Mouse (Mus musculus) cerebellum, postnatal 25 days (tissue): ENCODE data around the gene Baz1b.

Experiments
- DNase-seq, 2 experiments: peaks; one replicate each; pipeline ENCODE4 v3.0.0; 2021; ENCODE audit warnings: mixed read lengths in 2 of 2

Gene Baz1b

GRCm38 (mm10) chr5:135285211-135285610 lies 98.1 kb downstream of the Baz1b start:
- no peak for DNase-seq

DNA sequence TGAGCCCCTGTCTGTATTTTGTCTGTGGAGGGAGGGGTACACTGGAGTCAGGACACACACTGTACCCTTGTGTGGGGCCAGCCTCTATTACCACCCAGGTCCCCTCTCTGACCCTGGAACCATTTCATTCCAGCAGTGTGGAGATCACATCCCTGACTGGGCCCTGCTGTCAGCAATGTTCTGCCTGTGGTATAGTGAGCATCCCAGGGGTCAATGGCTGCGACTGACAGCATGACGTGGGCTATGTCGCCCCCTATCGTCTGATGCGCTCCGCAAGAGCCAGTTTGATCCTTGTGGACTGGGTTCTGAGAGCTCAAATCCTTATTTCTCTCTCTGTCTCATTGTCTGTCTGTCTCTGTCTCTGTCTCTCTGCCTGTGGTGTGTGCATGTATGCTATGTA lies 99.1 kb downstream of the Baz1b start:
- DNase-seq, result peak; percentile 81 to 89

DNA sequence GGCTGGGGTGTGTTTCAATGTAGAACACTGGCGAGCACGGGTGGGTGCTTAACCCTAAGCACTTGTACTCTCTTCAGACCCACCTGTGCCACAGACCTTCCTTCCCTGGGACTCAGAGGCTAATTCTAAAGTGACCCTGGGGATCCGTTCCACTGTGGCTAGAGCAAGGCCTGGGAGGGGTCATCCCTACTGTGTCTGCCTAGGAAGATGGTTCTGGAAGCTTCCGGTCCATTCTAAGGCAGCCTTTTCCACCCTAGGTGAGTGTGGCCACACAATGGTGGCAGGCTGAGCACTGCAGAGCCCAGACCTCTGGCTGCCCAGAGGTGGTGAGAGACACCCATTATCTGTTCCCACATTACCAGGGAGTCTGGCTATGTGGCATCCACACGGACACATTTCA lies 99.9 kb downstream of the Baz1b start:
- DNase-seq, result no peak

DNA sequence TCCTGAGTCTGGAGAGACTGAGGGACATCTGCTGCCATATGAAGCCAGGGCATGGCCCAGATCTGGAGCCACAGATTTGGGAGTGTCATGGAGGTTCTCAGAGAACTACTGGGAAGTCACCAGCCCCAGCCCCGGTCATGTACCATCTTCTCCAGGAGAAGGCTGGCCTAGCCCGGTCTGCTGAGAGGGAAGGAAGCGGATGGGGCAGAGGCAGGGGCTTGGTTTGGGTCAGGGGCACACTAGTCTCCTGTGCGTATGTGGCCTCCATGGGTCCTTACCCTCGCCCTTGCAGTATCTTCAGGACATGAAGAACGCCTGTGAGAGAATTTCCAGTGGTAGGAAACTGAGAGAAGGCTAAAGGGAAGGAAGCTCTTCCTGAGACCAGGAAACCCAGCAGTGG lies 103.6 kb downstream of the Baz1b start:
- DNase-seq, result no peak

DNA sequence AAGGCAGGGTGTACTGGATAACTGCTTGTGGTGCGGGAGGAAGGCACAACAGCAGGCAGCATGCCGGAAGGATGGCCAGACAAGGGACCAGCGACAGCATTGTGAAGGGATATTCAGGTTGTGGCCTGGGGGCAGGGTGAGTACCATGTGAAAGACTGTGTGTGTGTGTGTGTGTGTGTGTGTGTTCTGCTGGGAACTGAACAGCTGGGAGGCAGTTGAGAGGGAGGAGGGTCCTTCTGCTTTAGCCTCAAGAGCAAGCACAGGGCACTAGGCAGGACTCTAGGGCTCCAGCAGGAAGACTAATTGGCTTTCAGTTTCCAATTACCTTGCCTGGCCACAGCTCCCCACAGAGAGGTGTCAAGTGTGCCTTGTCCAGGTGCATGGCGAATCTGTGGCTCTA lies 104.1 kb downstream of the Baz1b start:
- no peak for DNase-seq

DNA sequence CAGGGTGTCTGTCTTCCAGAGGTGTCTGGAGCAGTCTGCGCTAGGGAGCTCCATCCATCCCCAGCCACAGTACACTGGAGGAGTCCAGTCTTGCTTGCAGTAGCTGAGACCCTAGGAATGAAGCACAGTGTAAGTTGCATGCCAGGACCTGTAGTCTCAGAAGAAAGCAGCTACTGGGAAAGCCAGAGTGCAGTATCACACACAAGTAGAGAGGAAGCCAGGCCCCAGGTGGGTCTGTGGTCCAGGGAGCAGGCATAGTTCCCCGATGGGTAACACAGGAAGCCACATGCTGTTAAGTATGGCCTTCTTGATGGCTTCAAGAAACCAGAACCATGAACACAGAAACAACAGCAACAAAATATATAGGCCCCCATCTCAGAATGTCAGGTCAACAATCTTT lies 104.9 kb downstream of the Baz1b start:
- DNase-seq, result no peak
